Mouse (Mus musculus) cerebellum, adult 2 months (tissue): ENCODE results near the gene Gm21905.

Experiments
- CTCF ChIP-seq: fragments of 200-500 bp; IDR thresholded peaks from 2 replicates; pipeline ENCODE4 v1.5.1; 2011; ENCODE audit warnings: low read depth, mild to moderate bottlenecking, control low read depth, low read length, moderate library complexity, borderline replicate concordance; ENCODE audit not compliant: insufficient read depth
- POLR2A ChIP-seq: fragments of 200-500 bp; IDR thresholded peaks from 2 replicates; pipeline ENCODE4 v1.6.1; 2011; ENCODE audit warnings: low read length, control low read depth, borderline replicate concordance; ENCODE audit not compliant: insufficient read depth

GRCm38 (mm10) chr5:67941369-67941768 lies 4.9 kb downstream of the Gm21905 start, which contains the start of gene Gm5108:
- TF ChIP-seq CTCF (no peak), POLR2A (no peak)
